Mouse (Mus musculus) ovary, postnatal 10 days (tissue): ENCODE data around the gene AU015836.
"Not testable (repeated sequence)": the region's sequence is repeated elsewhere in the genome, so short reads cannot be mapped to it uniquely, and the experiment has no call there.

ENCODE experiments used
- DNase-seq: peaks from one replicate; pipeline ENCODE4 v3.0.0; 2022; ENCODE audit warnings: low spot score

Gene AU015836

DNA sequence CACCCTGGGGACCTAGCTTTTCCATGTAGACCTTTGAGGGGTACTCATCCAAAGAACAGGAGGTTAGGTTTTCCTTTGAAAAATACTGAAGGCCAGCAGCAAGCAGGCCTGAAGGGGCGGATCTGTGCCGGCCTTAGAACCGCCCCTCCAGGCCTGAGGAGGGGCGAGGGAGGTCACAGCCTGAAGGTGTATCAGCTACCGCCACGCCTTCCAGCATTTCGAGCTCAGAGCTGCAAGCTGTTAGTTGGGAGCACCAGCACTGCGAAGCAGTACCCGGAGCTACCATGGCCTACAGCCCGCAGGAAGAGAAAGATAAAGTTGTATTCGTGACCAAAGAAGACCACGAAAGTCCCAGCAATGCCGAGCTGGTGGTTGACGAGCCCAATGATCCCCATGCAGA, at the start of gene AU015836:
TSS of gene AU015836 (plus strand) at position 216 of the 400 bp plus-strand sequence.
- DNase-seq, result no peak

DNA sequence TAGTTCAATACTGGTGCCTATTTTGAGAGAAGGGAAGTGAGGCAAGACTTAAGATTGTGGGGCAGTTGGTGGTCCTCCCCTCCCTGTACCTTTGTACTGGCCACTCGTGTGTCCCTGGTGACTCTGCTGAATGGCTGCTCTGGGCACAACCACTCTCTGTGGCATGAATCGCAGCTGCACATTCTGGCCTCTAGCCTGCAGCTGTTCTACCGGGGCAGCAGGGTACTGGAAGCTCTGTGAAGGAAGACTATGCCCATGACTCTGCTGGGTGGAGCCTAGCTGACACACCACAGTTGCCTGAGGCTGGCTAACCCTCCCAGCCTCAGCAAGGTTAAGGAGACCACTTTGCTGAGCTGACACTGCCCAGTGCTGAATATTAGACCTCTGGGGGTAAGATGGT, 49.4 kb upstream of the AU015836 start:
- no peak for DNase-seq

DNA sequence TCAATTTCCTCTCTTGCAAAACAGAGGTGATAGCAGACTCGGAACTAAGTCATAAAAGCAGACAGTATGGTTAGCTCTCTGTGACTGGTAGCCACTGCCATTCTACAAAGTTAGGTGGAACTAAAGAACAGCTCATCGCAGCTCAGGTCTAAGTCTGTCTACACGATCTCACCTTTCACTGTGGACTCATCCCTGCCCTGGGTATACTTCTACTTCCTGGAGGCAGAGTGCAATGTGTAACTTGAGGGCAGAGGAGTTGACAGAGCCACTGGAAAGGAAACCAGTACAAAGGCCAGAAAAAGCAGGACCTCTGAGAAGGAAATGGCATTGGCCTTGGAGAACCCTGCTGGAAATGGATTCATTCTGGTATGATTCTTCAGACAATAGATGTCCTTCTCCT, 40.1 kb upstream of the AU015836 start:
- no peak for DNase-seq

DNA sequence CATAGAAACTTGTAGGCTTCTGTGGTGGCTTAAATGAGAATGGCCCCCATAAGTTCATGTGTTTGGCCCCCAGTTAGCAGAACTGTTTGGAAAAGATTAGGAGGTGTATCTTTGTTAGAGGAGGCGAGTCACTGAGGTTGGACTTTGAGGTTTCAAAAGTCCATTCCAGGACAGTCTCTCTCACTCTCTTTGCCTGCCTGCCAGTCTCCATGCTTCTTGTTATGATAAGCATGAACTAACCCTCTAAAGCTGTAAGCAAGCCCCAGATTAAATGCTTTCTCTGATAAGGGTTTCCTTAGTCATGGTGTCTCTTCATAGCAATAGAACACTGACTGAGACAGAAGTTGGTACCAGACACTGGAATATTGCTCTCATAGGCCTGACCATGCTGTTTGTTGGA, 39.7 kb upstream of the AU015836 start:
- DNase-seq, result no peak

DNA sequence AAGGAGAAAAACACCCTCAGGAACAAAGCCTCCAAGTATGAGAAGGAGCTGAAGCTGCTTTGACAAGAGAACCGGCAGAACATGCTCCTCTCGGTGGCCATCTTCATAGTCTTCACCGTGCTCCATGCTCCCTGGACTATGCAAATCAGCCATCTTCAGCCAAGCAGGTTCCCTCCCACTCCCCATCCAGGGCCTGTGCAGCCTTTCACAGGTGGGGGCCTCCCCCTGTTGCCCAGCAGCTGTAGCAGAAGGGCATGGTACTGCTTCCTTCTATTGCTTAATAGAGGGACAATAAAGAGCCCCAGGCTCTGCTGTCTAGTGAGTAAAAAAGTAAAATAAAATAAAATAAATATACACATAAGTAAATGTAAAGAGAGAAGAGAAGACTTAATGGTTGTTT, 36.8 kb upstream of the AU015836 start:
- no peak for DNase-seq

DNA sequence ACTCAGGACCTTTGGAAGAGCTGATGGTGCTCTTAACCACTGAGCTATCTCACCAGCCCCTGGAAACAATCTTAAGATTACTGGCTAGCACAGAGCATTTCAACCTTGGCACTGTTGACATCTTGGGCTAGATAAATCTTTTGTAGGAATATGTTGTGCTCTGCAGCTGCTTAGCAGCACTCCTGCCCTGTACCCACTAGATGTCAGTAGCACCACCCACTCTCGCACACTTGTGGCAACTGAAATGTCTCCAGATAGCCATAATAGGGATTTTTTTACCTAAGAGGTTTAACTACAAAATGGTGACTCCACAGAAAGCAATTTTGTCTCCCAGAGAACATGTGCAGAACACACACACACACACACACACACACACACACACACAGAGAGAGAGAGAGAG, 11.7 kb upstream of the AU015836 start:
- DNase-seq, result no peak

DNA sequence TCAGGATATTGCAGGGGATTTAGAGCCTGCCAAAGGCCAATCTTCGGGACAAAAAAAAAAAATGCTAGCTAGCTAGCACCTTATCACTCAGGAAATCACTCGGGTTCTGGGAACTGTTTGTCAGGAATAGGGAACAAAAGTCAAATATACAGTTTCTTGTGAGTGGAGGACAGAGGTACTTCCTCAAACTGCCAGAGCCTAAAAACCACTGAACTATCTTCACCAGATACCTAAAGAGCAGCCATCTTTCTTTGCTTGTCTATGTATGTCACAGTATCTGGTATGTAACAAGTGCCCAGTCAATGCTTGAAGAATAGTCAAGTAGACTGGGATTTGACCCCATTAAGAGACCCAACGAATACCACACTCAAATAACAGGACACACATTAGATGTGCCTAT, 10.0 kb upstream of the AU015836 start:
- DNase-seq, result no peak

DNA sequence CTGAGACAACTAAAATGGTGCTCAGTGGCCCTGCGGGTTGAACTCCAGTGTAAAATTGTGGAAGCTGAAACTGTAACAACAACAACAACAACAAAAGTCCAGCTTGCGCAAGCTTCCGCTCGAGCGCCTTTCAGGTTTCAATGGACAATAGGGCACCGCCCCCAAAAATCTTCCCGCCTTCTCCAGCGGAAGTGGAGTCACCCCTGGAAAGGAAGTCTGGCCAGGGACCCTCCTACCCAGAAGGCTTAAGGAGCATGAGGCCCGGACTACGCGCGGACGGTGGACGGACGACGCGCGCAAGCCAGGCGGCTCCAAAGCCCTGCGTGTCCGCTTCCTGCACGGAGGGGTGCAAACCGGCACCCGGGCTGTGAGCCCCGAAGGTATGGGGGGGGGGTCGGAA, 11.9 kb downstream of the AU015836 start:
- DNase-seq, result no peak

DNA sequence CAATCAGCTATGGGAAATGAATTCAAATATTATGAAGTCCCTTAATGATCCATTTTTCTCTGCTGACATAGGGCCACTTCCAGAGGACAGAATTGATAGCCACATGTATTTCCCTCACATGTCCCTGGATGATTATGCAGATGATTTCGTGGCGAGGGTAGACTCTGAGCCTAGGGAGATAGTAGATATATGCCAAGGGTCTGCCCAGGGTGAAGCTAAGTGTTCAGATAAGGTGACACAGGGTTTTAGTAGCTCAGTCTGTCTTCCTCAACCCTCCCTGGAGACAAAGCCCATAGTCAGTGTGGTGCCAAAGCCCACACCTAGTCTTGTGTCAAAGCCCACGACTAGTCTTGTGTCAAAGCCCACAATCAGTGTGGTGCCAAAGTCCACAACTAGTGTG, 13.7 kb downstream of the AU015836 start:
- no peak for DNase-seq

DNA sequence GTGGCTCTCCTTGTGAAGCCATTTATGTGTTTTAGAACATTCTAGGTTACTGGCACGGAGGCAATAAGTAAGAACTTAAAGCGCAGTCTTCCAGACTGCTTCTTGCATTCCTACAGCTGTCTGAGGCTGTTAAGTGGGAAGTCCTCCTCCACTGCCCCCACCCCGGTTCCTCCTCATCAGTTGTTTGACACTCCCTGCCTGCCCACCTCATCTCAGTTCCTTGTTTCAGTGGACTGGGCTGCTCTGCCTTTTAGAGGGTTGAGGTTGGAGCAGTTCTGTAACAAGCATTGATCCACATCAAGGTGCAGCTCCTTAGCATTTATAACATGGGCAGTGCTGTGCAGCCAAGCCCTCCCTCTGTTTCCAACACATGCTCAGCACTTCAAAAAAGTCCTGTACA, 16.6 kb downstream of the AU015836 start:
- DNase-seq, result not testable (repeated sequence)

DNA sequence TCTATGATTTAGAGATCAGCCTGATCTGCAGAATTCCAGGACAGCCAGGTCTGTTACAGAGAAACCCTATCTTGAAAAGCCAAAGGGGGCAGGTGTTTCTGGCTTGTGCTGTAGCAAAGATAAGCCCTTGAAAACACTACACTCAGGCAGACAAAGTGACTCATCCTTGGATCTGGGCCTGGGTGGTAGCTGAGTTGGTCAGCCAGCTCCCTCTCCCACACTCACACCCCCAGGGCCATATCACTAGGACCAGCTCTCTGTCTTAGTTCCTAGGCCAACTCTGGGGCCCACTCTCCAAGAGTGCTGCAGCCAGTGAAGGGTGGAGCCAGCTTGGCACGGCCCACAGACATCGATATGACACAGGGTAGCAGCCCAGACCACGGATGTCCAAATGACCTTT, 38.5 kb downstream of the AU015836 start:
- no peak for DNase-seq

DNA sequence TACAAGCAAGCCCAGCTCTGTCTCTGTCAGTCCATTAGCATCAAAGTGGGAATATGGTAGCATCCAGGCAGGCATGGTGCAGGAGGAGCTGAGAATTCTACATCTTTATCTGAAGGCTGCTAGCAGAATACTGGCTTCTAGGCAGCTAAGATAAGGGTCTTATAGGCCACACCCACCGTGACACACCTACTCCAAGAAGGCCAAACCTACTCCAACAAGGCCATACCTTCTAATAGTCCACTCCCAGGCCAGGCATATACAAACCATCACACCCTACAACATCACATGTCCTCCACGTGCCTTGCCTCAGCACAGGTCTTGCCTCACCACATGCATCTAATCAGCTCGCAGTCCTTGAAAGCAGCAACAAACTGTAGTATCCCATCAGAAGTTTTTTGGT, 41.0 kb downstream of the AU015836 start:
- no peak for DNase-seq

DNA sequence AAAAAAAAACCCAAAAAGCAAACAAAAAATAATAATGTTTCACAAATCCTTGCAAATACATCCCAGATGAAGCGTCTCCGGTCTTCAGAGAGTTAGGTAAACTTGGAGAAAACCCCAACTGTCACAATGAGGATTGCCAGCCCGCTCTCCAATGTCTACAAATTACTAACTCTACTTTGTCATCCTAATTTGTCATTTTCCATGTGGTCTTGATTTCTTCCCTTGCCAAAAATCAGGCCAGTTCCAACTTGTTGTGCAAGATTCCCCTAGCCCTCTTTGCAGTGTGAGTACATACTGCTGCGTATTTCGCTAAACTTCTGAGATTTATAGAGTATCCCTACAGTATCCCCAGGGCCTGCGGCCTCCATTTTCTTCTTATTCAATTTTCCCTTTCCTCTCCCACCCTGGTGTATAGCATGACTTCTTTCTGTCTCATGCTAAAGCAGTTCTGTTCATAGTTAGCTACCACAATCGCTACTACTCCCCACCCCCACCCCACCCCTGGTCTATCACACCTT, 43.3 kb downstream of the AU015836 start:
- DNase-seq, result no peak

DNA sequence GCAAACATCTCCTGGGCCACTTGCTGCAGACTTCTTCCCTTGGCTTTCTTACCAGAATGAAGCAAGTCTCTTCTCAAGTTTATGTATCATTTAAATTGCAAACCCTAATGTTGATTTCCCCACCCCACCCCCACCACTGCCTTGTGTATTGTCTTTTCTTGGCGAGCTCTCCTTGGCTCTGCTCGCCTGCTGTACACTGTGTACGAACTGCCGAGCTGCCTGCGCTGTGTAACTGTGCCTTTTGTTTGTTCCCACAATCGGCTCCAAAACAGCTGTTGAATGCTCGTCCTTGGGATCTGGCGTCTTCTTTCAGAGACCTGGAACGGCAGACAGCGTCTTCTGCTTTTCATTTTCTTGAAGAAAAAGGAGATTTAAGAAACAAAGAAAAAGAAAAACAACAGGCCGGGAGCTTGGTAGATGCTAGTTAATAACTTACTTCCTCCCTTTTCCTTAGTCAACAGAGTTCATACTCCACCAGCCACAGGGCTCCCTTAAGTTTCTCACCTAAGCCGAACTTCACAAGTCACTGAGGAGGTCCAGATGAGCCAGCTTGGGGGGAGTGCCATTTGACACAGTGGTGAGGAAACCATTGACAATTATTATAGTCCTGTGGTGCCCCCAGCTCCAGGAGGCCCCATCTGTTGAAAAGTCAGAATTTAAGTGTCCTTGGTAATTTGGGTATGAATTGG, 44.2 kb downstream of the AU015836 start:
- no peak for DNase-seq

DNA sequence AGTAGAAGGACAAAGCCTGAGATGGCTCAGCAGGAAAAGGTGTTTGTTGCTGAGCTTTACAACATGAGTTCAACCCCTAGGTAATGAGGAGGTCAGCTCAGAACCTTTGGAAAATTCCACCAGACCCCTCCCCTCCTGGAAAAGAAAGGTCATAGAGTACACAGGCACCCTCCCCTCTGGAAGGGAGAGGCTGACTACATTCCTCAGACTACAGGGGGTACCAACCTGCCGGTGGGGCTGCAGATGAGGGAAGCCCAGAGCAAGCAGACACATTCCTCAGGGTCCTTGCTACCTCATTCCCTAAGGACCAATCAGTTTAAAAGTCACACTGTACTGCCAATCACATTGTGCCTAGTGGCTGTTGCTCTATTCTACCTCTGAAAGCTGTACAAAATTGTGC, 48.4 kb downstream of the AU015836 start:
- DNase-seq, result no peak

DNA sequence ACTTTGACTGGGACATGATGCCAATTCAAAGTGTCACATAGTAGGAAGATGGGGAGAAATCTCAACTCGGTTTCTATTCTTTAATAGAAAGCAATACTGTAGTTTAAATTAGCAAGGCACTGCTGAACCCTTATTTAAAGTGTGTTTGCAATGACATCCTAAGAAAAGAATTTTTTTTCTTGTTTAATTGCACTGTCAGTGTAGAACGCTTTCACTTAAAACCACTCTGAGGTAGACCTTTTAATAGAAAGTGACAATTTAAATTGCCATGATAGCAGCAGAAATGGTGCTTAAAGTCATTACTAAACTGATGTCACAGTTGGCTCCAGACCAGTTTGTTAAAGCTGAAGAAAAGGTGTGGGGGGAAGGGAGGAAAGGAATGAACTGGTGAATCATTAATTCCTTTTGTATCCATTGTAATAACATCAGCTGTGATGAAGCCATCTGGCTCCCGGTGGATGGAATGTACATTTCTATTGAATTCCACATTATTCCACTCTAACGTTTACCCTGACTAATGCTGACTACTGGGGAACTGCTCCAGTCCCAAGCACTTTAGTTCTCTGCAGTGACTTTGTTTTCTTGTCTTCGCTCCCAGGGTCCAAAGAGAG, 53.9 kb downstream of the AU015836 start:
- DNase-seq, result no peak
